Mouse (Mus musculus): ENCODE results near the gene Tspyl1. TPM values are rescaled to one million over a fixed set of nuclear protein-coding genes. Genes with fewer than 3 reads are reported as not detected.
A peak's percentile ranks its signal among the peaks of the same experiment; 100 is the strongest.
"Not testable (repeated sequence)": the region's sequence is repeated elsewhere in the genome, so short reads cannot be mapped to it uniquely, and the experiment has no call there.

The Tspyl1 gene
- polyA plus RNA-seq (2016; fragmentation: Nextera tagmentation; extraction: Ambion mirVana): 116 and 119 TPM in 2 replicates

DNA sequence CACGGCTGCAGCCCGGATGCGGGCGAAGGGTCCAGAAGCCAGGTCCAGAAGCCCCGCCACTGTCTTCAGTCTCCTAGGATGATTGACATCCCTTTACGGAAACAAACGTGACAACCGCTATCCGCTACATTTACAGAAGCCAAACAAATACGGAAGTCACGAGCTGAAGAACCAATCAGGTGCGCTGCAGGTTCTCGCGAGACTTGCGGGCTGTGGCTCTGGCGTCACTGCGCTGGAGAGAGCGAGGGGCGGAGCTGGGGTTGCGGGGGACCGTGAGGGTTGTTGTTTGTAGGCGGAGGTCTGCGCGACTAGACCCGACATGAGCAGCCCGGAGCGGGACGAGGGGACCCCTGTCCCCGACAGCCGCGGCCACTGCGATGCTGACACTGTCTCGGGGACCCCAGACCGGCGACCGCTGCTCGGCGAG is at the start of gene Tspyl1:
Tspyl1 (plus strand) TSS at position 229 of the 427 bp plus-strand sequence.
- no peaks in the 10 kb centered on the region for H3K27me3 ChIP-seq
- H3K4me2 ChIP-seq (replicated peaks): peak within 1 kb of the TSS; percentile 84
- peak within 1 kb of the TSS; percentile 95 for H3K9ac ChIP-seq (replicated peaks)
- ATAC-seq (ENCODE audit: low FRiP score, low read depth): peak; percentile 98
- 0 out of 2 replicates have a peak, but pooled peaks cover under 1% of the 10 kb centered on the region for H3K36me3 ChIP-seq
- no peaks in the 10 kb centered on the region for H3K9me3 ChIP-seq
- peak within 1 kb of the TSS; percentile 96 for H3K4me3 ChIP-seq
- H3K27ac ChIP-seq (replicated peaks): peak within 1 kb of the TSS; percentile 87
- H3K4me1 ChIP-seq: peaks cover 18% of the 10 kb centered on the region
- under 1% methylated on average over 38 of the region's 38 CpGs for WGBS

DNA sequence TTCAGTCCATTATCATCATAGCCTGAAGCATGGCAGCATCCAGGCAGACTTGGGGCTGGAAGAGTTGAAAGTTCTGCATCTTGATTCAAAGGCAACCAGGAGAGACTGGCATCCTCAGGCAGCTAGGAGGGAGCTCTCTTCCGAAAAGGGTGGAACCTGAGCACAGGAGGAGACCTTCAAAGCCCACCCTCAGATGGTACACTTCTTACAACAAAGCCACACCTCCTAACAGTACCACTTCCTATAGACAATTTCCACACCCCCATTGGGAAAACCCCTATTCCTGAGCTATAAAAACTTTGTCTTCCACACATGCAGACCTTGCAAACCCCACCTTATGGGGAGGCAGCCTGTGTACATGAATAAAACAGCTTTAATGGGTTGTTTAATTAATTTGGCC is 48.6 kb upstream of the Tspyl1 start:
- H3K27ac ChIP-seq (replicated peaks): no peak overlapping the region
- no peak for ATAC-seq (ENCODE audit: low FRiP score, low read depth)
- no peaks in the 10 kb centered on the region for H3K9me3 ChIP-seq
- no peaks in the 10 kb centered on the region for H3K4me1 ChIP-seq
- H3K4me3 ChIP-seq: no peak overlapping the region
- H3K4me2 ChIP-seq (replicated peaks): no peak overlapping the region
- H3K36me3 ChIP-seq: no peaks in the 10 kb centered on the region
- WGBS: 64% methylated on average over 1 of the region's 1 CpGs
- H3K27me3 ChIP-seq: no peaks in the 10 kb centered on the region
- no peak overlapping the region for H3K9ac ChIP-seq (replicated peaks)

DNA sequence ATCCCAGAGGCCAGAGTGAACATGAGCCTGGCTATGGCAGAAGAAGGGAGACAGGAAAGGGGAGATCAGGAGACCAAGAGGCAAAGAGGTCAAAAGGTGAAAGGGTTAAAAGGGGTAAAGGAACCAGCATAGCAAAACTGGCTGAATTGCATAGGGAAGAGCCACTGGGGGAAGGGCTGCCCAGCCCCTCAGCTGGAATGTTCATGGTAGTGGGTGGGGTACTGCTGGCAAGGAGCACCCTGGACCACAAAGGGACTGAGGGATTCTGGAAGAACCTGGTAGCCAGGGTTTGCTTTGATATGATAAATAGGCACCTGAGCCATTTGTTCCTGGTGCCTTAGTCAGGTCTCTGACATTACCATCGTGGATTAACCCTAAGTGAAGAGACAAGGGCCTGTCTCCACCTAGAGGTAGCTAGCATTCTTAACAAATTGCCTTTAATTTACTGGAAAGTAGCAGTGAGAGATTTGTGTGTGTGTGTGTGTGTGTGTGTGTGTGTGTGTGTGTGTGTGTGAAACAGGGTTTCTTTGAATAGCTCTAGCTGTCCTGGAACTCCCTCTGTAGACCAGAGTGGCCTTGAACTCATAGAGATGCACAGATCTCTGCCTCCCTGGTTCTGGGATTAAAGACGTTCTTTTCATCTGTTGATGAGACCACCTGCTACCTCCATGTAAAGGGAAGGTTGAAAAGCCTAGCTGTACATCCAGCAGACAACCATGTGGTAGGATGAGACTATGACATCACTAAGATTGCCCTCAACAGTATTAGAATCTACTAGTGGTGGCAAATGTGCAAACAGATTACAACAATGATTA is 47.9 kb upstream of the Tspyl1 start:
- H3K36me3 ChIP-seq: no peaks in the 10 kb centered on the region
- H3K27me3 ChIP-seq: no peaks in the 10 kb centered on the region
- no peak overlapping the region for H3K4me2 ChIP-seq (replicated peaks)
- no peak overlapping the region for H3K9ac ChIP-seq (replicated peaks)
- H3K4me3 ChIP-seq: no peak overlapping the region
- H3K27ac ChIP-seq (replicated peaks): no peak overlapping the region
- ATAC-seq (ENCODE audit: low FRiP score, low read depth): no peak
- no peaks in the 10 kb centered on the region for H3K4me1 ChIP-seq
- no peaks in the 10 kb centered on the region for H3K9me3 ChIP-seq
- 15% methylated on average over 2 of the region's 2 CpGs for WGBS

DNA sequence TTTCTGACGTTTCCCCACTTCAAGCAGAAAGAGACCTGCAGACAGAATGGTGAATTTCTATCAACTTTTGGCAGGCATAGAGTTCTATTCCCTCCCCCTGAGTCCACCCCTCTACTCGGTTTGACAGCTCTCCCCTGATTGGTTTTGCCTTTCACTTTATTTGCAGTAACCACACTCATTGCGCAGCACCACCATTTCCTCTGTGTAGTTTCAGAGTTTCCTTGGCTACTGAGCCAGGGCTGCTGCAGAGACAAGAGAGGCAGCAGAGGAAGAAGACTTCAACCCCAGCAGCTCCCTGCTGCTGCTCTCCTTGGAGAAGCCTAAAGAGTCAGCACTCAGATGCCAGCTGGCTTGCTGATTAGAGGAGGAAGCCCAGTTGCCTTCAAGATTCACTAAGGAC is 46.6 kb upstream of the Tspyl1 start:
- no peak overlapping the region for H3K9ac ChIP-seq (replicated peaks)
- H3K4me2 ChIP-seq (replicated peaks): no peak overlapping the region
- no peaks in the 10 kb centered on the region for H3K4me1 ChIP-seq
- H3K9me3 ChIP-seq: no peaks in the 10 kb centered on the region
- no peaks in the 10 kb centered on the region for H3K36me3 ChIP-seq
- H3K4me3 ChIP-seq: no peak overlapping the region
- H3K27me3 ChIP-seq: no peaks in the 10 kb centered on the region
- H3K27ac ChIP-seq (replicated peaks): no peak overlapping the region
- 38% methylated on average over 3 of the region's 3 CpGs for WGBS
- no peak for ATAC-seq (ENCODE audit: low FRiP score, low read depth)

DNA sequence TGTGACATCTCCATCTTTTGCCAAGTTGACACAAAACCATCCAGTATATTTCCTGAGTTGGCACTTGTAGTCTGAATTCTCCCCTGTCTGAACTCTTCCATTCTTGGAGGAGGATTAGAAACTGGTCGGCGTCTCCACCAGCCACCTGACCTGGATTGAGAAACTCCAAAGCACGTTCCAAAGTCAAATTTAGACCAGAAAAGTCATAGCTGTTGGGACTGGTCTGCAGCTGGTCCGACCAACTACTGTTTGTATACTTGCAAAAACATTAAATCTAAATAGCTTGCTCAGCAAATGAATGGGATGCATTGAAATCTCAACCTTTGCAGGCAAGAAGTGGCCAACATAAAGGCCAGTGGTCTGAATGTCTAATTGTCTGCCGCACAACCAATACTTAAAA is 45.4 kb upstream of the Tspyl1 start:
- no peaks in the 10 kb centered on the region for H3K36me3 ChIP-seq
- H3K9ac ChIP-seq (replicated peaks): no peak overlapping the region
- no peak overlapping the region for H3K4me3 ChIP-seq
- WGBS: 86% methylated on average over 5 of the region's 5 CpGs
- no peak for ATAC-seq (ENCODE audit: low FRiP score, low read depth)
- H3K9me3 ChIP-seq: no peaks in the 10 kb centered on the region
- no peaks in the 10 kb centered on the region for H3K27me3 ChIP-seq
- H3K4me2 ChIP-seq (replicated peaks): no peak overlapping the region
- H3K4me1 ChIP-seq: no peaks in the 10 kb centered on the region
- no peak overlapping the region for H3K27ac ChIP-seq (replicated peaks)

DNA sequence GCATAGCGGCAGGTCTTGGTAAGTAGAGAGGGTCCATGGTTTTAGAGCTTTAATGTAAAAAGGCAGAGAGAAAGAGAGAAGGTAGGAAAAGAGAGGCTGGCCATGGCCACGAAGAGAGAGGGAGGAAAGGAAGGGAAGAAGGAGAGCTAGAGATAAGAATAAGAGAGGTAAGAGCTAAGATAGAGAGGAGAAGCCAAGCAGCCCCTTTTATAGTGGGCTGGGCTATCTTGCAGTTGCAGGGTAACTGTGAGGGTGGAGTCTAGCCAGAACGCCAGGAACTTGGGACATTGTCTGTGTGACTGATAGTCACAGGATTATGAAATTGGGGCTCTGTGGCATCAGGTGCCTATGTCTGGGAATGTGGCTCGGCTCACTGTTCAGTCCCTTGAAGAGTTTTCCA is 43.5 kb upstream of the Tspyl1 start:
- Histone ChIP-seq H3K36me3 (no peaks in the 10 kb centered on the region), H3K9ac (replicated peaks) (no peak overlapping the region), H3K4me3 (no peak overlapping the region), H3K27ac (replicated peaks) (no peak overlapping the region), H3K27me3 (no peaks in the 10 kb centered on the region), H3K4me2 (replicated peaks) (no peak overlapping the region), H3K4me1 (no peaks in the 10 kb centered on the region), H3K9me3 (no peaks in the 10 kb centered on the region)
- 83% methylated on average over 4 of the region's 4 CpGs for WGBS
- no peak for ATAC-seq (ENCODE audit: low FRiP score, low read depth)

DNA sequence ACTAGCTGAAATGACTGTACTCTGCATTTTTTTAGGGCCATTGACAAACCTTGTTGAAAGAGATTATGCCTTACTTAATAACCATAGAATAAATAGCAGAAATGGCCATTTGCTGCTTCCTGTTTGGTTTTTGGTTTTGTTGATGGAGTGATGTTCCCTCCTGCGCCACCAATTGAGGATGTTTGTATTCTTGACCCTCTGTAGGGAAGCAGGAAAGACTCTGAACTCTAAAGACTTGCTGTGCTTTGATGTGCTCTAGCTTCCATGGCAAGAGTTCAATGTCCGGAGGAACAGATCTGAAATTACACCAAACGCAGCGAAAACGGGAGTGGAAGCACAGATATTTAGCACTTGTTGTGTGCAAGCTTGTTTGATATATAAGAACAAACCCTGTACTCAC is 37.2 kb upstream of the Tspyl1 start:
- 77% methylated on average over 5 of the region's 5 CpGs for WGBS
- ATAC-seq (ENCODE audit: low FRiP score, low read depth): no peak
- no peaks in the 10 kb centered on the region for H3K9me3 ChIP-seq
- no peak overlapping the region for H3K9ac ChIP-seq (replicated peaks)
- no peaks in the 10 kb centered on the region for H3K36me3 ChIP-seq
- no peak overlapping the region for H3K27ac ChIP-seq (replicated peaks)
- H3K4me2 ChIP-seq (replicated peaks): no peak overlapping the region
- no peaks in the 10 kb centered on the region for H3K27me3 ChIP-seq
- peaks cover 4% of the 10 kb centered on the region; the same call in 1 of the 2 replicates for H3K4me1 ChIP-seq
- no peak overlapping the region for H3K4me3 ChIP-seq

DNA sequence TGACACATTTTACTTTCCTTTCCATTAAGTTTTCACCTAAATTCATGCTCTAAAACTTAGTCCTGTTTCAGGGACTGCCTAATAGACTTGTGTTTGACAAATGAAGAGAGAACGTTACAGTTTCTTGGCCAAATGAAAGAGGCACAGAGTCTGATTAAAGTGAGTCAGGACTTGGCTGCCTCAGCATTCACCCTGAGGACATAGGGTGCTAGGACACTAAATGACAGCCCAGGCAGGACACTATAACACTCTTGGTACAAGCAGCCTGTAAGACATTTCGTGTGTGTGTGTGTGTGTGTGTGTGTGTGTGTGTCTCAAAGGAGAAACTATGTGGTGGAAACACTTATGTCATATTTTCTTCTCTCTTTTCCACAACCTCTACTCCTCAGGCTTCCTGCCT is 35.9 kb upstream of the Tspyl1 start:
- no peak overlapping the region for H3K9ac ChIP-seq (replicated peaks)
- no peak overlapping the region for H3K4me2 ChIP-seq (replicated peaks)
- 86% methylated on average over 2 of the region's 2 CpGs for WGBS
- peaks cover 4% of the 10 kb centered on the region; the same call in 1 of the 2 replicates for H3K4me1 ChIP-seq
- no peak overlapping the region for H3K4me3 ChIP-seq
- H3K9me3 ChIP-seq: no peaks in the 10 kb centered on the region
- ATAC-seq (ENCODE audit: low FRiP score, low read depth): no peak
- H3K27ac ChIP-seq (replicated peaks): no peak overlapping the region
- no peaks in the 10 kb centered on the region for H3K27me3 ChIP-seq
- H3K36me3 ChIP-seq: no peaks in the 10 kb centered on the region

DNA sequence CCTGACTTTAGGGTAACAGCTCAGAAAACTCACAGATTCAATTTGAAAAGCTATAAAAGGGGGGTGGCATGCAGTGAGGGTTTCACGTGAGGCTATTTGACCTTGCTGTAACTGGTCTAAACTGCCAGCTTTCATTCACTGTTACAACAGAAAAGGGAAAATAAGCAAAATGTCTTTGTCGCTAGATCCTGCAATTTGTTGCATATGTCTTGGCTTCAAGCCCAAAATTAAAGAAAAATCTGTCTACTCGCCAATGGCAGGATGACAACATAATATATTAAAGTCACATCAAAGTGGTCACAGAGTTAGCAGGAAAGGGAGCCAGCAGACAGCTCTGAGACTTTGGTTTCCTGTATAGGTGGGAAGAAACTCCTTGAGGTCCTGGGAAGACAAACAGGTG is 34.2 kb upstream of the Tspyl1 start:
- Histone ChIP-seq H3K4me1 (peaks cover 4% of the 10 kb centered on the region; the same call in 1 of the 2 replicates), H3K9ac (replicated peaks) (no peak overlapping the region), H3K27me3 (no peaks in the 10 kb centered on the region), H3K4me3 (no peak overlapping the region), H3K4me2 (replicated peaks) (no peak overlapping the region), H3K9me3 (no peaks in the 10 kb centered on the region), H3K27ac (replicated peaks) (no peak overlapping the region), H3K36me3 (no peaks in the 10 kb centered on the region)
- no peak for ATAC-seq (ENCODE audit: low FRiP score, low read depth)
- WGBS: 46% methylated on average over 3 of the region's 3 CpGs

DNA sequence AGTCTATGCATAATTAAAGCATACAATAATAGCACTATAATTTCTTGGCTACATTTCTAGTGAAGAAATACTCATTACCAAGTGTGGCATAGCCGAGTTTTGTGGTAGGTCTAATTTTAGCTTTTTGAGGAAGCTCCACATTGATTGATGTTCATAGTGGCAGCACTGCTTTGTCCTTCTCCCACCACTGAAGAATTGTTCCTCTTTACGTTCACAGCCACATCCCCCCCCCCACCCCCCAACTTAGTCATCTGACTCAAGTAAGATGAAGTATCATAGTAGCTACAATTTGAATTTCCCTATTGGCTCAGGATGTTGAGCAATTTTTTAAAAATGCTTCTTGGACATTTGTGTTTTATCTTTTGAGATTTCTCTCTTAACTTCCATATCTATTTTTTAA is 32.4 kb upstream of the Tspyl1 start:
- Histone ChIP-seq H3K9ac (replicated peaks) (no peak overlapping the region), H3K4me3 (no peak overlapping the region), H3K4me1 (peaks cover 4% of the 10 kb centered on the region; the same call in 1 of the 2 replicates), H3K4me2 (replicated peaks) (no peak overlapping the region), H3K27ac (replicated peaks) (no peak overlapping the region), H3K27me3 (no peaks in the 10 kb centered on the region), H3K9me3 (no peaks in the 10 kb centered on the region), H3K36me3 (no peaks in the 10 kb centered on the region)
- 76% methylated on average over 2 of the region's 2 CpGs for WGBS
- ATAC-seq (ENCODE audit: low FRiP score, low read depth): no peak

DNA sequence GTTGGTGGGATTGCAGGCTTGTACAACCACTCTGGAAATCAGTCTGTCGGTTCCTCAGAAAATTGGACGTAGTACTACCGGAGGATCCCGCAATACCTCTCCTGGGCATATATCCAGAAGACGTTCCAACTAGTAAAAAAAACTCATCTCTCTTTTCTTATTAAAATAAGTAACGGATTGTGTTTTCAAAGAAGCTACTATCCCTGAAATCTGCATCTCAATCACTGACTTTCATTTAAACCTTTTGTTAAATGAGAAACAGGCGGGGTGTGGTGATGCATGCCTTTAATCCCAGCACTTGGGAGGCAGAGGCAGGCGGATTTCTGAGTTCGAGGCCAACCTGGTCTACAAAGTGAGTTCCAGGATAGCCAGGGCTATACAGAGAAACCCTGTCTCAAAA is 29.2 kb upstream of the Tspyl1 start:
- H3K27me3 ChIP-seq; H3K4me1 ChIP-seq; H3K4me3 ChIP-seq; H3K9ac ChIP-seq (replicated peaks); H3K9me3 ChIP-seq; H3K27ac ChIP-seq (replicated peaks); ATAC-seq (ENCODE audit: low FRiP score, low read depth); H3K4me2 ChIP-seq (replicated peaks); H3K36me3 ChIP-seq: not testable (repeated sequence)
- WGBS: 92% methylated on average over 9 of the region's 9 CpGs

DNA sequence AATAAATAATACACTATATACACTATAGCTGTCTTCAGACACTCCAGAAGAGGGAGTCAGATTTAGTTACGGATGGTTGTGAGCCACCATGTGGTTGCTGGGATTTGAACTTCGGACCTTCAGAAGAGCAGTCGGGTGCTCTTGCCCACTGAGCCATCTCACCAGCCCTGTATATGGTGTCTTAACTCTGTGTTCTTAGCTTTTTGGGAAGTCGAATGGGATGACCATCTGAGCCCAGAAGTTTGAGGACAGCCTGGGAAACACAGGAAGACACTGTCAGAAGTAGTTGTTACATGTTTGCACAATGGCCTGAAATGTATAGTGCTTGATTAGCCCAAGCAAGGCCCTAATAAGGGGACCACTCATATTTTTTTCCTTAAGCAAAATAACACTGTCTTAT is 16.9 kb upstream of the Tspyl1 start:
- WGBS: 82% methylated on average over 4 of the region's 4 CpGs
- Histone ChIP-seq H3K27me3 (no peaks in the 10 kb centered on the region), H3K36me3 (no peaks in the 10 kb centered on the region), H3K27ac (replicated peaks) (no peak overlapping the region), H3K9ac (replicated peaks) (no peak overlapping the region), H3K9me3 (no peaks in the 10 kb centered on the region), H3K4me2 (replicated peaks) (no peak overlapping the region), H3K4me1 (no peaks in the 10 kb centered on the region), H3K4me3 (no peak overlapping the region)
- no peak for ATAC-seq (ENCODE audit: low FRiP score, low read depth)

All from midbrain, embryonic 12.5 days (tissue).